Mouse (Mus musculus) limb, embryonic 15.5 days (tissue): ENCODE measurements around the gene Maob. TPM values are rescaled to one million over a fixed set of nuclear protein-coding genes. Genes with fewer than 3 reads are reported as not detected.

Source experiments
- ATAC-seq: fragments of 200-750 bp; cut with Nextera tagmentation; 2 replicates; pipeline ENCODE4 v1.8.0; 2017; ENCODE audit warnings: low read depth, moderate TSS enrichment; ENCODE audit not compliant: insufficient number of reproducible peaks, low FRiP score, low TSS enrichment
- H3K27ac ChIP-seq: fragments of 300-500 bp; sonication (generic); 2 replicates; pipeline ENCODE4 v1.5.1; 2015; ENCODE audit warnings: moderate library complexity, mild to moderate bottlenecking, inconsistent platforms
- H3K27me3 ChIP-seq: fragments of 300-500 bp; sonication (generic); 2 replicates; pipeline ENCODE4 v1.6.1; 2015; ENCODE audit warnings: inconsistent platforms
- H3K36me3 ChIP-seq: fragments of 300-500 bp; sonication (generic); 2 replicates; pipeline ENCODE4 v1.6.1; 2015; ENCODE audit warnings: inconsistent platforms
- H3K4me1 ChIP-seq: fragments of 300-500 bp; sonication (generic); 2 replicates; pipeline ENCODE4 v1.6.1; 2015; ENCODE audit warnings: inconsistent platforms
- H3K4me2 ChIP-seq: fragments of 300-500 bp; sonication (generic); 2 replicates; pipeline ENCODE4 v1.6.1; 2015; ENCODE audit warnings: mild to moderate bottlenecking, inconsistent platforms
- H3K4me3 ChIP-seq: fragments of 300-500 bp; sonication (generic); 2 replicates; pipeline ENCODE4 v1.5.1; 2015; ENCODE audit warnings: mild to moderate bottlenecking, inconsistent platforms
- H3K9ac ChIP-seq: fragments of 300-500 bp; sonication (generic); 2 replicates; pipeline ENCODE4 v1.6.1; 2015; ENCODE audit warnings: inconsistent platforms
- H3K9me3 ChIP-seq: fragments of 300-500 bp; sonication (generic); 2 replicates; pipeline ENCODE4 v1.6.1; 2016; ENCODE audit warnings: inconsistent platforms
- WGBS: fragments of 180-500 bp; shearing (Covaris S2); methylation state at CpG from one replicate; pipeline ENCODE4 v1.1.7; 2015; 5-methylcytosine and 5-hydroxymethylcytosine counted together
- polyA plus RNA-seq: library from polyadenylated mRNA; unstranded; fragments of >200 nt; fragmentation: Nextera tagmentation; extraction: Ambion mirVana; gene quantifications from 2 replicates; pipeline ENCODE4 v1.2.1, GENCODE M21; 2015

Gene Maob
- polyA plus RNA-seq = 16.4 and 16.8 TPM in 2 replicates

- Histone ChIP-seq H3K27me3 (no peaks in the 10 kb centered on the region), H3K4me1 (no peaks in the 10 kb centered on the region), H3K27ac (no peak within 1 kb of the TSS), H3K4me2 (peak within 1 kb of the TSS; percentile 43), H3K36me3 (no peaks in the 10 kb centered on the region), H3K9ac (no peak within 1 kb of the TSS), H3K4me3 (peak within 1 kb of the TSS; percentile 27), H3K9me3 (no peaks in the 10 kb centered on the region)
- no peak for ATAC-seq
- WGBS = 25% methylated on average over 18 of the region's 18 CpGs
Observed at GRCm38 (mm10) chrX:16817261-16817769, at the start of gene Maob. Maob (minus strand) TSS chrX:16817366.

GRCm38 (mm10) chrX:16860244-16860643 is 43.1 kb upstream of the Maob start:
- Histone ChIP-seq H3K36me3 (no peaks in the 10 kb centered on the region), H3K4me1 (no peaks in the 10 kb centered on the region), H3K9ac (no peak overlapping the region), H3K4me2 (no peak overlapping the region), H3K9me3 (no peaks in the 10 kb centered on the region), H3K4me3 (no peak overlapping the region), H3K27me3 (no peaks in the 10 kb centered on the region), H3K27ac (no peak overlapping the region)
- ATAC-seq = no peak

GRCm38 (mm10) chrX:16846034-16846433 is 28.9 kb upstream of the Maob start:
- Histone ChIP-seq H3K4me1 (no peaks in the 10 kb centered on the region), H3K36me3 (no peaks in the 10 kb centered on the region), H3K9me3 (no peaks in the 10 kb centered on the region), H3K4me2 (no peak overlapping the region), H3K27ac (no peak overlapping the region), H3K4me3 (no peak overlapping the region), H3K9ac (no peak overlapping the region), H3K27me3 (no peaks in the 10 kb centered on the region)
- WGBS = 80% methylated on average over 2 of the region's 2 CpGs
- no peak for ATAC-seq

GRCm38 (mm10) chrX:16841443-16841842 is 24.3 kb upstream of the Maob start:
- no peak overlapping the region for H3K9ac ChIP-seq
- no peaks in the 10 kb centered on the region for H3K27me3 ChIP-seq
- no peak overlapping the region for H3K4me3 ChIP-seq
- ATAC-seq = no peak
- WGBS = 69% methylated on average over 2 of the region's 2 CpGs
- H3K36me3 ChIP-seq = no peaks in the 10 kb centered on the region
- H3K4me1 ChIP-seq = no peaks in the 10 kb centered on the region
- H3K4me2 ChIP-seq = no peak overlapping the region
- no peak overlapping the region for H3K27ac ChIP-seq
- H3K9me3 ChIP-seq = no peaks in the 10 kb centered on the region

GRCm38 (mm10) chrX:16837293-16837692 is 20.1 kb upstream of the Maob start:
- Histone ChIP-seq H3K9ac (no peak overlapping the region), H3K36me3 (no peaks in the 10 kb centered on the region), H3K27ac (no peak overlapping the region), H3K9me3 (no peaks in the 10 kb centered on the region), H3K27me3 (no peaks in the 10 kb centered on the region), H3K4me2 (no peak overlapping the region), H3K4me3 (no peak overlapping the region), H3K4me1 (no peaks in the 10 kb centered on the region)
- WGBS = 85% methylated on average over 1 of the region's 1 CpGs
- ATAC-seq = no peak

- Histone ChIP-seq H3K4me2 (no peak overlapping the region), H3K9ac (no peak overlapping the region), H3K4me3 (no peak overlapping the region), H3K27ac (no peak overlapping the region), H3K4me1 (no peaks in the 10 kb centered on the region), H3K9me3 (no peaks in the 10 kb centered on the region), H3K36me3 (no peaks in the 10 kb centered on the region), H3K27me3 (no peaks in the 10 kb centered on the region)
- ATAC-seq = no peak
Observed at GRCm38 (mm10) chrX:16836488-16837082, 19.4 kb upstream of the Maob start.

GRCm38 (mm10) chrX:16826028-16826427 is 8.9 kb upstream of the Maob start:
- H3K36me3 ChIP-seq = no peaks in the 10 kb centered on the region
- ATAC-seq = no peak
- no peaks in the 10 kb centered on the region for H3K4me1 ChIP-seq
- no peak overlapping the region for H3K27ac ChIP-seq
- H3K4me2 ChIP-seq = no peak overlapping the region
- H3K4me3 ChIP-seq = no peak overlapping the region
- WGBS = 72% methylated on average over 1 of the region's 1 CpGs
- H3K9ac ChIP-seq = no peak overlapping the region
- H3K9me3 ChIP-seq = no peaks in the 10 kb centered on the region
- H3K27me3 ChIP-seq = no peaks in the 10 kb centered on the region

- Histone ChIP-seq H3K27me3 (no peaks in the 10 kb centered on the region), H3K27ac (no peak overlapping the region), H3K9ac (no peak overlapping the region), H3K9me3 (no peaks in the 10 kb centered on the region), H3K36me3 (no peaks in the 10 kb centered on the region), H3K4me1 (no peaks in the 10 kb centered on the region), H3K4me3 (no peak overlapping the region), H3K4me2 (no peak overlapping the region)
- 91% methylated on average over 3 of the region's 3 CpGs for WGBS
- no peak for ATAC-seq
Observed at GRCm38 (mm10) chrX:16815965-16816364, 1.2 kb downstream of the Maob start.

GRCm38 (mm10) chrX:16812080-16812479 is 5.1 kb downstream of the Maob start:
- ATAC-seq = no peak
- 73% methylated on average over 3 of the region's 3 CpGs for WGBS
- H3K4me3 ChIP-seq = no peak overlapping the region
- no peaks in the 10 kb centered on the region for H3K4me1 ChIP-seq
- no peak overlapping the region for H3K9ac ChIP-seq
- H3K36me3 ChIP-seq = no peaks in the 10 kb centered on the region
- no peak overlapping the region for H3K27ac ChIP-seq
- no peak overlapping the region for H3K4me2 ChIP-seq
- no peaks in the 10 kb centered on the region for H3K9me3 ChIP-seq
- H3K27me3 ChIP-seq = no peaks in the 10 kb centered on the region

- no peak overlapping the region for H3K4me3 ChIP-seq
- no peaks in the 10 kb centered on the region for H3K9me3 ChIP-seq
- H3K4me1 ChIP-seq = no peaks in the 10 kb centered on the region
- WGBS = 77% methylated on average over 1 of the region's 1 CpGs
- no peak overlapping the region for H3K9ac ChIP-seq
- ATAC-seq = no peak
- H3K4me2 ChIP-seq = no peak overlapping the region
- H3K27ac ChIP-seq = no peak overlapping the region
- no peaks in the 10 kb centered on the region for H3K27me3 ChIP-seq
- no peaks in the 10 kb centered on the region for H3K36me3 ChIP-seq
Observed at GRCm38 (mm10) chrX:16767453-16767852, 49.7 kb downstream of the Maob start.

- WGBS = 64% methylated on average over 4 of the region's 4 CpGs
- ATAC-seq = no peak
- Histone ChIP-seq H3K27ac (no peak overlapping the region), H3K9me3 (no peaks in the 10 kb centered on the region), H3K36me3 (no peaks in the 10 kb centered on the region), H3K9ac (no peak overlapping the region), H3K4me1 (no peaks in the 10 kb centered on the region), H3K4me2 (no peak overlapping the region), H3K4me3 (no peak overlapping the region), H3K27me3 (no peaks in the 10 kb centered on the region)
Observed at GRCm38 (mm10) chrX:16766156-16766555, 51.0 kb downstream of the Maob start.

GRCm38 (mm10) chrX:16761430-16761829 is 55.7 kb downstream of the Maob start:
- no peak overlapping the region for H3K4me2 ChIP-seq
- H3K4me3 ChIP-seq = no peak overlapping the region
- no peak overlapping the region for H3K27ac ChIP-seq
- no peaks in the 10 kb centered on the region for H3K9me3 ChIP-seq
- H3K9ac ChIP-seq = no peak overlapping the region
- WGBS = 33% methylated on average over 3 of the region's 3 CpGs
- H3K36me3 ChIP-seq = no peaks in the 10 kb centered on the region
- no peak for ATAC-seq
- H3K27me3 ChIP-seq = no peaks in the 10 kb centered on the region
- no peaks in the 10 kb centered on the region for H3K4me1 ChIP-seq

- no peak for ATAC-seq
- H3K27me3 ChIP-seq = no peaks in the 10 kb centered on the region
- no peaks in the 10 kb centered on the region for H3K36me3 ChIP-seq
- H3K4me3 ChIP-seq = no peak overlapping the region
- H3K9ac ChIP-seq = no peak overlapping the region
- H3K27ac ChIP-seq = no peak overlapping the region
- H3K4me2 ChIP-seq = no peak overlapping the region
- no peaks in the 10 kb centered on the region for H3K9me3 ChIP-seq
- H3K4me1 ChIP-seq = no peaks in the 10 kb centered on the region
Observed at GRCm38 (mm10) chrX:16754761-16755160, 62.4 kb downstream of the Maob start.
